Mouse (Mus musculus): ENCODE data around the gene Cyren. TPM values are rescaled to one million over a fixed set of nuclear protein-coding genes. Genes with fewer than 3 reads are reported as not detected.

Gene Cyren
- polyA plus RNA-seq, 1 experiment from 2014 or later, result 5.8 TPM

DNA sequence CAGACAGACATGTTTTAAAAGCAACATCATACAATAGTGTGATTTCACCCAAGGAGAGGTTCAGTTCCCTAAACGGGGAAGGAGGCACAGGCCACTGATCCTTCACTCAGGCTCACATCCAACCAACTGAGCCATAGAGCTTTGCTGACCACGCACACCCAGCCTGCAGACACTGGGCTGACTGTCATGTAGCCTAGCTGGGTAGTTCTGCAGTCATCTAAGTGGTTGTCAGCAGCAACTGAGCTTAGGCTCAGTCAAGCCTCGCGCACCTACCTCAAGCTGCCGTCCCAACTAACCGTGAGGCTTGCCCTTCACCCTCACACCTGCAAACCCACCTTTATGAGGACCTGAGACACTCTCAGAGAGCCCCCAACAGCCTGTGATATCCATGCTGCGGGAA, 5.9 kb downstream of the Cyren start:
- Histone ChIP-seq H3K4me1 (replicated peaks; ENCODE audit: control insufficient read depth, insufficient read depth) (peaks cover 3% of the 10 kb centered on the region), H3K9ac (ENCODE audit: low read length) (no peak overlapping the region), H3K36me3 (ENCODE audit: control insufficient read depth, insufficient read depth, low read length) (no peaks in the 10 kb centered on the region), H3K4me3 (ENCODE audit: low read depth, low read length) (no peak overlapping the region), H3K27ac (replicated peaks) (no peak overlapping the region), H3K9me3 (ENCODE audit: control insufficient read depth, low read length) (no peaks in the 10 kb centered on the region), H3K27me3 (ENCODE audit: control insufficient read depth, insufficient read depth, low read length) (no peaks in the 10 kb centered on the region), H3K4me2 (replicated peaks; ENCODE audit: low read depth) (no peak overlapping the region)
- 89% methylated on average over 7 of the region's 7 CpGs for WGBS
- TF ChIP-seq EP300 (optimal IDR thresholded peaks at IDR 0.05) (no peak), CTCF (IDR thresholded peaks at IDR 0.05; ENCODE audit: low read depth) (no peak)
- ATAC-seq (ENCODE audit: low FRiP score, low TSS enrichment) (no peak), DNase-seq (ENCODE audit: low spot score) (no peak)

DNA sequence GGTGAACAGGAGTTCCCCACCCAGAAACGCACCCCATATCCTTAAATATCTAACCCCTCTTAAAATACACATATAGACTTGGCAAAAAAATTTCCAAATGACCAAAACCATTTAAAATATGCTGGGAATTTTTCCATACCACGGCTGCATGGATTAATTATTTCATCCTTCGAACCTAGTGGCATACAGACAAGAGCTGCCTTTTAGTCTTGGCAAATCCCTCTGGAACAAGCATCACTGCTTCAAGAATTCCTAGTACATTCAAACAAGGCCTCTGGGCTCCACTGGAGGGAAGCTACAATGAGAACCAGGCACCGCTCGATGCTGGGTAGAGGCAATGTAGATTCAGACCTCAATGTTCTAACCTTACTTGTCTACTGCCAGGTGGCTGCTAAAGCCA, 7.1 kb downstream of the Cyren start:
- H3K9me3 ChIP-seq (ENCODE audit: control insufficient read depth, low read length), result no peaks in the 10 kb centered on the region
- no peak for ATAC-seq (ENCODE audit: low FRiP score, low TSS enrichment)
- H3K36me3 ChIP-seq (ENCODE audit: control insufficient read depth, insufficient read depth, low read length), result no peaks in the 10 kb centered on the region
- no peak overlapping the region for H3K4me2 ChIP-seq (replicated peaks; ENCODE audit: low read depth)
- no peak for DNase-seq (ENCODE audit: low spot score)
- no peak overlapping the region for H3K27ac ChIP-seq (replicated peaks)
- no peak for TF ChIP-seq EP300 (optimal IDR thresholded peaks at IDR 0.05)
- no peak for TF ChIP-seq CTCF (IDR thresholded peaks at IDR 0.05; ENCODE audit: low read depth)
- 51% methylated on average over 5 of the region's 5 CpGs for WGBS
- no peaks in the 10 kb centered on the region; the same call in 1 of the 2 replicates for H3K4me1 ChIP-seq (replicated peaks; ENCODE audit: control insufficient read depth, insufficient read depth)
- no peak overlapping the region for H3K9ac ChIP-seq (ENCODE audit: low read length)
- H3K4me3 ChIP-seq (ENCODE audit: low read depth, low read length), result no peak overlapping the region
- H3K27me3 ChIP-seq (ENCODE audit: control insufficient read depth, insufficient read depth, low read length), result no peaks in the 10 kb centered on the region

DNA sequence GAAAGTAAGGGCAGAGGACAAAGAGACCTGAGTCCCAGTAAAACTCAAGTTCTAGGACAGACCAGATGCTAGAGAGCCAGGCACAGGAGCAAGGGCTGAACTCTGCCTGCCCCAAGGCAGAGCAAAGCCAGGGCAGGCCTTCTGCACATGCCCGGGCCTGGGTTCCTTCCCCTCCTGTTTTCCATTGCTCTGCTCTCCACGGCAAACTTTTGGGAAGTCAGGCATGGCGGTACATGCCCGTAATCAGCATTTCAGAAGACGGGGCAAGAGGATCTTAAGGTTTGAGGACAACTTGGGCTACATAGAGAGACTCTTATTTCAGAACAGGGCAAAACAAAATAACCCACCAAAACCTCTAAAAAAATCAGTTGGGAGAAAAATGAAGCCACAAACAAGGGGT, 7.7 kb downstream of the Cyren start:
- TF ChIP-seq CTCF (IDR thresholded peaks at IDR 0.05; ENCODE audit: low read depth) (no peak), EP300 (optimal IDR thresholded peaks at IDR 0.05) (no peak)
- no peak for DNase-seq (ENCODE audit: low spot score)
- ATAC-seq (ENCODE audit: low FRiP score, low TSS enrichment), result no peak
- Histone ChIP-seq H3K27ac (replicated peaks) (peak overlapping the region; percentile 61), H3K9ac (ENCODE audit: low read length) (no peak overlapping the region), H3K4me2 (replicated peaks; ENCODE audit: low read depth) (no peak overlapping the region), H3K36me3 (ENCODE audit: control insufficient read depth, insufficient read depth, low read length) (no peaks in the 10 kb centered on the region), H3K4me3 (ENCODE audit: low read depth, low read length) (no peak overlapping the region), H3K4me1 (replicated peaks; ENCODE audit: control insufficient read depth, insufficient read depth) (peaks cover 3% of the 10 kb centered on the region), H3K9me3 (ENCODE audit: control insufficient read depth, low read length) (no peaks in the 10 kb centered on the region), H3K27me3 (ENCODE audit: control insufficient read depth, insufficient read depth, low read length) (no peaks in the 10 kb centered on the region)
- 67% methylated on average over 5 of the region's 5 CpGs for WGBS

DNA sequence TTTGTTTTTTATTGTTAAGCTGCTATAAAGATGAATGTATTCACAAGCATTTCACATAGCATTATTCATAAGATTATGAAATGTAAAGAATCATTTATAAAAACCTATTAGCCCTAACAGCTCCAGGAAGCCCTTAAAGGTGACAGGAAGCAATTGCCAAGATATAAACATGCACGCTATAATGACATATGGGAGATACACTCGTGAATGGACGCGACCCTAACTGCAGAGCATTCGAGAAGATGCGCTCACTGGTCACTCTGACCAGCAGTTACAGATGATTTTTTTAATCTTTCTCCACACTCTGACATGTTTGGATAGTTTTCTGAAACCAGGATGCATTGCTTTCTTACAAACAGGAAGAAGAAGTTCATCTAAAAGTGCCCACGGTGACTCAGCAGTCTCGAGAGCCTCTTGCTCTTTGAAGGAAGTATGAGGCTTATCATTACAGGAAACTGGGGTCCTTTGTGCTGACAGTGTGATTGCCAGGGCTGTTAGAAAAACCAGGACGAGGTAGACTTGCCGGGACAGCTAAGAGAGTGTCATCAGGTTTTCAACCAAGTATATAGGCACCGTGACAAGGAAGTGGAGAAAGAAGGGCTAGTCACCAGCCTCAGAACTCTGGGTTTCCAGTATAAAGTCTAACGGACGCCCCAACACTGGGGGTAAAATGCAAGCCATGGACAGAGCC, 8.5 kb downstream of the Cyren start:
- WGBS, result 53% methylated on average over 13 of the region's 13 CpGs
- Histone ChIP-seq H3K9ac (ENCODE audit: low read length) (no peak overlapping the region), H3K4me1 (replicated peaks; ENCODE audit: control insufficient read depth, insufficient read depth) (peaks cover 3% of the 10 kb centered on the region), H3K4me2 (replicated peaks; ENCODE audit: low read depth) (no peak overlapping the region), H3K9me3 (ENCODE audit: control insufficient read depth, low read length) (no peaks in the 10 kb centered on the region), H3K27ac (replicated peaks) (peak overlapping the region; percentile 61), H3K4me3 (ENCODE audit: low read depth, low read length) (no peak overlapping the region), H3K27me3 (ENCODE audit: control insufficient read depth, insufficient read depth, low read length) (no peaks in the 10 kb centered on the region), H3K36me3 (ENCODE audit: control insufficient read depth, insufficient read depth, low read length) (no peaks in the 10 kb centered on the region)
- no peak for TF ChIP-seq EP300 (optimal IDR thresholded peaks at IDR 0.05)
- TF ChIP-seq CTCF (IDR thresholded peaks at IDR 0.05; ENCODE audit: low read depth), result no peak
- ATAC-seq (ENCODE audit: low FRiP score, low TSS enrichment), result peak; percentile 45; the same call in 1 of the 2 replicates
- DNase-seq (ENCODE audit: low spot score), result no peak

DNA sequence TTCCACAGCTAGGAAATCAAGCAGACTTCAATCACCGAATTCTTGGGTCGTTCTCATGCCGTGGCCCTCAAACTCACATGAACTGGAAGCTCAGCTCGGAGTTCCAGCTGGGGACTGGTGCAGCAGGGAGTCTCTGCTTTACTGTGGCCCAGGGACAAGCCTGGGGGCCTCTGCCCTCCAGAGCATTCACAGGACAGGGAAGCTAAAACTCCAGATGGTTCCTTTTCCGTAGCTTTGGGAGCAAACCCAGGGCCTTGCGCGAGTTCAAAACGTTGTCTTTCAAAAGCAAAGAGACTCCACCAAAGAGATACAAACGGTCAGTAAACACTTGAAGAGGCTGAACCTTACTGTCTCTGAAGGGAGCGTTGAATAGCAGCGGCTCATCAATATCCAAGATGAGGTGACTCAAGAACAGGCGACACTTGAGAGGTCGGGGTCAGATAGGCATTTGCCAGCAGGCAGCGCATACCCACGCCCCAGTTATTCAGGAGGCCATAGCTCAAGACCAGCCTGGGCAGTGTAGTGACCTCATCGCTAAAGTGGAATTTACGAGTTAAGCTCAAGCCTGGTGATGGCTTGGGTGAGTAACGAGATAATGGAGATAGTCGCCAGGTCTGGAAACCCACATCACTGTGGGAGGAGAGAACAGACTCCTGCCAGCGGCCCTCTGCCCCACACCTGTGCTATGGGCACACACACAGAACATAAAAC, 9.2 kb downstream of the Cyren start:
- Histone ChIP-seq H3K9ac (ENCODE audit: low read length) (no peak overlapping the region), H3K4me1 (replicated peaks; ENCODE audit: control insufficient read depth, insufficient read depth) (peaks cover 3% of the 10 kb centered on the region), H3K27ac (replicated peaks) (no peak overlapping the region), H3K9me3 (ENCODE audit: control insufficient read depth, low read length) (no peaks in the 10 kb centered on the region), H3K27me3 (ENCODE audit: control insufficient read depth, insufficient read depth, low read length) (no peaks in the 10 kb centered on the region), H3K4me3 (ENCODE audit: low read depth, low read length) (no peak overlapping the region), H3K36me3 (ENCODE audit: control insufficient read depth, insufficient read depth, low read length) (no peaks in the 10 kb centered on the region), H3K4me2 (replicated peaks; ENCODE audit: low read depth) (no peak overlapping the region)
- TF ChIP-seq CTCF (IDR thresholded peaks at IDR 0.05; ENCODE audit: low read depth) (no peak), EP300 (optimal IDR thresholded peaks at IDR 0.05) (no peak)
- ATAC-seq (ENCODE audit: low FRiP score, low TSS enrichment), result peak; percentile 31; the same call in 1 of the 2 replicates
- 75% methylated on average over 20 of the region's 20 CpGs for WGBS
- no peak for DNase-seq (ENCODE audit: low spot score)

DNA sequence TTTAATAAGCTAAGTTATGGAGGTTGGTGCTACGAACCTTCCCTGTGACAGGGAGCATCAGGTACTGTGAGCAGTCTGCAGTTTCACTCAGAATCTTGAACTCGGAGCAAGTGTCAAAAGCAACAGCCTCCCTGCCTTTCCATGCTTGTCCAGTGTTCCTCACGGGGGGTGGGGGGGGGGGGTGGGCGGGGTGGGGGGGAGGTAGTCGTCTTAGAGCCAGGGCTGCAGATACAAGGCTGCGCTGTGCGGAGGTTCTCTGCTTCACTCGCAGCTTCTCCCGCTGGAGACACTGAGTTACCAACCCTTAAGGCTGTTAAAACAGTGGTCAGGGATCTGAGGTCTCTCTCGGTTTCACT, 9.9 kb downstream of the Cyren start:
- TF ChIP-seq EP300 (optimal IDR thresholded peaks at IDR 0.05), result no peak
- TF ChIP-seq CTCF (IDR thresholded peaks at IDR 0.05; ENCODE audit: low read depth), result no peak
- H3K9me3 ChIP-seq (ENCODE audit: control insufficient read depth, low read length), result no peaks in the 10 kb centered on the region
- no peak overlapping the region for H3K4me2 ChIP-seq (replicated peaks; ENCODE audit: low read depth)
- no peak overlapping the region for H3K4me3 ChIP-seq (ENCODE audit: low read depth, low read length)
- WGBS, result 76% methylated on average over 10 of the region's 10 CpGs
- ATAC-seq (ENCODE audit: low FRiP score, low TSS enrichment) (no peak), DNase-seq (ENCODE audit: low spot score) (no peak)
- no peak overlapping the region for H3K27ac ChIP-seq (replicated peaks)
- no peaks in the 10 kb centered on the region for H3K36me3 ChIP-seq (ENCODE audit: control insufficient read depth, insufficient read depth, low read length)
- peaks cover 3% of the 10 kb centered on the region for H3K4me1 ChIP-seq (replicated peaks; ENCODE audit: control insufficient read depth, insufficient read depth)
- H3K9ac ChIP-seq (ENCODE audit: low read length), result no peak overlapping the region
- no peaks in the 10 kb centered on the region for H3K27me3 ChIP-seq (ENCODE audit: control insufficient read depth, insufficient read depth, low read length)

Data from stomach, postnatal 0 days (tissue).